ENCODE assay signal across 9 mouse cellular contexts in genomic region chr8:91060555-91061471, GRCm38 (mm10). TPM values are rescaled to one million over a fixed set of nuclear protein-coding genes. Genes with fewer than 3 reads are reported as not detected.
A peak's percentile ranks its signal among the peaks of the same experiment; 100 is the strongest.
DNase-seq lines count a peak whose midpoint lies in the region; ATAC-seq lines count a peak whose summit lies in the region.
"Had no signal": no experiment of that assay in that cellular context is flagged by ENCODE, and none has a peak within 500 bp of the region (broad histone marks: within the 10 kb centered on the region; RNA-seq: fewer than 3 reads in every experiment).

No protein-coding gene starts in this region.

- H3K27ac ChIP-seq in forebrain, embryonic 10.5 days, result peak overlapping the region; percentile 51
- H3K27ac ChIP-seq in forebrain, embryonic 16.5 days (ENCODE audit: low read length), result no peak overlapping the region
- no peak overlapping the region for H3K27ac ChIP-seq in midbrain, embryonic 10.5 days (replicated peaks)

- no peak for ATAC-seq in forebrain, embryonic 16.5 days

- no peak overlapping the region for H3K4me2 ChIP-seq in forebrain, embryonic 16.5 days (ENCODE audit: low read length)

- peaks cover 6% of the 10 kb centered on the region for H3K4me1 ChIP-seq in forebrain, embryonic 10.5 days
- no peaks in the 10 kb centered on the region for H3K4me1 ChIP-seq in forebrain, embryonic 16.5 days (replicated peaks; ENCODE audit: control insufficient read depth, insufficient read depth, low read length)
- H3K4me1 ChIP-seq in midbrain, embryonic 10.5 days, result no peaks in the 10 kb centered on the region

- no peaks in the 10 kb centered on the region for H3K9me3 ChIP-seq in forebrain, embryonic 10.5 days
- no peaks in the 10 kb centered on the region for H3K9me3 ChIP-seq in forebrain, embryonic 16.5 days (ENCODE audit: control insufficient read depth, low read length)
- no peaks in the 10 kb centered on the region for H3K9me3 ChIP-seq in midbrain, embryonic 10.5 days (replicated peaks)

- H3K27me3 ChIP-seq in forebrain, embryonic 10.5 days (ENCODE audit: poor library complexity, severe bottlenecking), result no peaks in the 10 kb centered on the region
- H3K27me3 ChIP-seq in forebrain, embryonic 16.5 days (replicated peaks; ENCODE audit: control insufficient read depth, insufficient read depth, low read length), result no peaks in the 10 kb centered on the region
- H3K27me3 ChIP-seq in midbrain, embryonic 10.5 days (ENCODE audit: low read depth, poor library complexity, severe bottlenecking), result no peaks in the 10 kb centered on the region

- H3K9ac ChIP-seq in forebrain, embryonic 16.5 days (replicated peaks; ENCODE audit: low read depth, low read length), result no peak overlapping the region

- no peak for DNase-seq in forebrain, embryonic 10.5 days (ENCODE audit: extremely low spot score, low spot score)
- peak; percentile 23 to 66 for DNase-seq in spleen, postnatal 4 days (ENCODE audit: low spot score in 2 of 2)
- DNase-seq in spleen, adult 18-20 months, result no peak
- peak; percentile 76 for DNase-seq in liver
- no peak for DNase-seq in right cerebral cortex, postnatal 10 days (ENCODE audit: low spot score in 2 of 2)
- no peak for DNase-seq in midbrain, embryonic 10.5 days (ENCODE audit: low spot score)
- no peak for DNase-seq in left cerebral cortex, adult 8-10 months (ENCODE audit: low spot score in 2 of 2)
- DNase-seq: right cerebral cortex, postnatal 4 days had no signal

- H3K36me3 ChIP-seq in forebrain, embryonic 10.5 days (replicated peaks), result peaks cover 7% of the 10 kb centered on the region; the same call in 1 of the 2 replicates
- H3K36me3 ChIP-seq in forebrain, embryonic 16.5 days (ENCODE audit: control insufficient read depth, insufficient read depth), result no peaks in the 10 kb centered on the region
- peaks cover 6% of the 10 kb centered on the region; the same call in 1 of the 2 replicates for H3K36me3 ChIP-seq in midbrain, embryonic 10.5 days

- 76% methylated on average over 19 of the region's 19 CpGs for WGBS in forebrain, embryonic 10.5 days
- 76% methylated on average over 19 of the region's 19 CpGs for WGBS in forebrain, embryonic 16.5 days
- WGBS in midbrain, embryonic 10.5 days, result 76% methylated on average over 19 of the region's 19 CpGs

- H3K4me3 ChIP-seq in forebrain, embryonic 10.5 days, result no peak overlapping the region
- no peak overlapping the region for H3K4me3 ChIP-seq in forebrain, embryonic 16.5 days (replicated peaks; ENCODE audit: low read length)
- no peak overlapping the region for H3K4me3 ChIP-seq in midbrain, embryonic 10.5 days

RNA-seq across cellular contexts. Expression of gene Rbl2, which starts 9.0 kb away (rescaled TPM):
- 7.2 and 8.2 TPM in 2 replicates for polyA plus RNA-seq in forebrain, embryonic 10.5 days (2016; fragmentation: Nextera tagmentation; extraction: Ambion mirVana)
- 21.9 and 26.6 TPM in 2 replicates for polyA plus RNA-seq in forebrain, embryonic 16.5 days (2015; fragmentation: Nextera tagmentation; extraction: Ambion mirVana)
- polyA plus RNA-seq in midbrain, embryonic 10.5 days (2016; fragmentation: Nextera tagmentation; extraction: Ambion mirVana), result 9.3 and 10.2 TPM in 2 replicates
- 10 to 100 TPM; 36.3 to 42.8 (median 40.1) TPM for total RNA-seq in left cerebral cortex, adult 8-10 months (2022)

Comparison
In these comparisons a context has a peak if more than half of its experiments do, and no peak if none do; other contexts are left out.
1. DNase-seq: peak in spleen, postnatal 4 days (2 of 2) and liver (single experiment); none in forebrain, embryonic 10.5 days (single experiment), spleen, adult 18-20 months (0 of 2), right cerebral cortex, postnatal 10 days (0 of 2), midbrain, embryonic 10.5 days (single experiment) and left cerebral cortex, adult 8-10 months (0 of 2).